Mouse (Mus musculus): ENCODE measurements at regions not wholly inside any gene's neighbourhood (a gene's known extent, or its start where the extent isn't known, plus 50 kb on each side); places are given as distances from the start of the nearest gene placed in this dataset.

GRCm38 (mm10) chr15:51681191-51681590, 2203.5 kb upstream of the Gm7489 start:
- Histone ChIP-seq H3K4me2 (replicated peaks) (no peak overlapping the region), H3K9me3 (ENCODE audit: control insufficient read depth, low read length) (no peaks in the 10 kb centered on the region), H3K36me3 (replicated peaks; ENCODE audit: control insufficient read depth, insufficient read depth) (no peaks in the 10 kb centered on the region), H3K4me1 (replicated peaks; ENCODE audit: control insufficient read depth, insufficient read depth, low read length) (no peaks in the 10 kb centered on the region), H3K27ac (no peak overlapping the region), H3K9ac (no peak overlapping the region), H3K27me3 (ENCODE audit: control insufficient read depth, insufficient read depth, low read length) (no peaks in the 10 kb centered on the region), H3K4me3 (replicated peaks; ENCODE audit: low read length) (no peak overlapping the region)
- DNase-seq (ENCODE audit: low spot score), result no peak
- no peak for ATAC-seq (ENCODE audit: low FRiP score)
- WGBS, result 93% methylated on average over 6 of the region's 6 CpGs

GRCm38 (mm10) chr15:51682331-51682730, 2202.4 kb upstream of the Gm7489 start:
- 82% methylated on average over 5 of the region's 5 CpGs for WGBS
- no peak overlapping the region for H3K4me3 ChIP-seq (replicated peaks; ENCODE audit: low read length)
- H3K27ac ChIP-seq, result no peak overlapping the region
- H3K4me2 ChIP-seq (replicated peaks), result no peak overlapping the region
- no peaks in the 10 kb centered on the region for H3K9me3 ChIP-seq (ENCODE audit: control insufficient read depth, low read length)
- H3K27me3 ChIP-seq (ENCODE audit: control insufficient read depth, insufficient read depth, low read length), result no peaks in the 10 kb centered on the region
- no peaks in the 10 kb centered on the region for H3K36me3 ChIP-seq (replicated peaks; ENCODE audit: control insufficient read depth, insufficient read depth)
- no peaks in the 10 kb centered on the region for H3K4me1 ChIP-seq (replicated peaks; ENCODE audit: control insufficient read depth, insufficient read depth, low read length)
- ATAC-seq (ENCODE audit: low FRiP score) (no peak), DNase-seq (ENCODE audit: low spot score) (no peak)
- no peak overlapping the region for H3K9ac ChIP-seq

GRCm38 (mm10) chr15:51687007-51687540, 2197.6 kb upstream of the Gm7489 start:
- H3K27me3 ChIP-seq (ENCODE audit: control insufficient read depth, insufficient read depth, low read length), result no peaks in the 10 kb centered on the region
- H3K36me3 ChIP-seq (replicated peaks; ENCODE audit: control insufficient read depth, insufficient read depth), result no peaks in the 10 kb centered on the region
- H3K9me3 ChIP-seq (ENCODE audit: control insufficient read depth, low read length), result no peaks in the 10 kb centered on the region
- H3K27ac ChIP-seq, result no peak overlapping the region
- ATAC-seq (ENCODE audit: low FRiP score) (no peak), DNase-seq (ENCODE audit: low spot score) (no peak)
- H3K9ac ChIP-seq, result no peak overlapping the region
- H3K4me2 ChIP-seq (replicated peaks), result no peak overlapping the region
- H3K4me1 ChIP-seq (replicated peaks; ENCODE audit: control insufficient read depth, insufficient read depth, low read length), result no peaks in the 10 kb centered on the region
- H3K4me3 ChIP-seq (replicated peaks; ENCODE audit: low read length), result no peak overlapping the region
- 70% methylated on average over 13 of the region's 13 CpGs for WGBS

GRCm38 (mm10) chr15:51689498-51689897, 2195.2 kb upstream of the Gm7489 start:
- Histone ChIP-seq H3K36me3 (replicated peaks; ENCODE audit: control insufficient read depth, insufficient read depth) (no peaks in the 10 kb centered on the region), H3K27ac (no peak overlapping the region), H3K9me3 (ENCODE audit: control insufficient read depth, low read length) (no peaks in the 10 kb centered on the region), H3K27me3 (ENCODE audit: control insufficient read depth, insufficient read depth, low read length) (no peaks in the 10 kb centered on the region), H3K4me3 (replicated peaks; ENCODE audit: low read length) (no peak overlapping the region), H3K4me1 (replicated peaks; ENCODE audit: control insufficient read depth, insufficient read depth, low read length) (no peaks in the 10 kb centered on the region), H3K9ac (no peak overlapping the region), H3K4me2 (replicated peaks) (no peak overlapping the region)
- no peak for DNase-seq (ENCODE audit: low spot score)
- no peak for ATAC-seq (ENCODE audit: low FRiP score)
- WGBS, result 67% methylated on average over 1 of the region's 1 CpGs

- ATAC-seq (ENCODE audit: low FRiP score) (no peak), DNase-seq (ENCODE audit: low spot score) (no peak)
- no peaks in the 10 kb centered on the region for H3K36me3 ChIP-seq (replicated peaks; ENCODE audit: control insufficient read depth, insufficient read depth)
- no peak overlapping the region for H3K4me3 ChIP-seq (replicated peaks; ENCODE audit: low read length)
- no peaks in the 10 kb centered on the region for H3K27me3 ChIP-seq (ENCODE audit: control insufficient read depth, insufficient read depth, low read length)
- no peak overlapping the region for H3K9ac ChIP-seq
- 93% methylated on average over 4 of the region's 4 CpGs for WGBS
- H3K27ac ChIP-seq, result no peak overlapping the region
- H3K9me3 ChIP-seq (ENCODE audit: control insufficient read depth, low read length), result no peaks in the 10 kb centered on the region
- H3K4me1 ChIP-seq (replicated peaks; ENCODE audit: control insufficient read depth, insufficient read depth, low read length), result no peaks in the 10 kb centered on the region
- H3K4me2 ChIP-seq (replicated peaks), result no peak overlapping the region
These were observed 2192.0 kb upstream of the Gm7489 start for GRCm38 (mm10) chr15:51692671-51693070.

- ATAC-seq (ENCODE audit: low FRiP score), result peak; percentile 51; the same call in 1 of the 2 replicates
- Histone ChIP-seq H3K4me3 (replicated peaks; ENCODE audit: low read length) (no peak overlapping the region), H3K27ac (no peak overlapping the region), H3K9me3 (ENCODE audit: control insufficient read depth, low read length) (no peaks in the 10 kb centered on the region), H3K4me1 (replicated peaks; ENCODE audit: control insufficient read depth, insufficient read depth, low read length) (no peaks in the 10 kb centered on the region), H3K4me2 (replicated peaks) (no peak overlapping the region), H3K36me3 (replicated peaks; ENCODE audit: control insufficient read depth, insufficient read depth) (no peaks in the 10 kb centered on the region), H3K27me3 (ENCODE audit: control insufficient read depth, insufficient read depth, low read length) (no peaks in the 10 kb centered on the region), H3K9ac (no peak overlapping the region)
- peak; percentile 58 for DNase-seq (ENCODE audit: low spot score)
- 55% methylated on average over 11 of the region's 11 CpGs for whole genome bisulfite sequencing
These were observed 2188.2 kb upstream of the Gm7489 start for GRCm38 (mm10) chr15:51696344-51697016.

- no peak for ATAC-seq (ENCODE audit: low FRiP score)
- H3K27ac ChIP-seq, result no peak overlapping the region
- H3K4me2 ChIP-seq (replicated peaks), result no peak overlapping the region
- H3K4me3 ChIP-seq (replicated peaks; ENCODE audit: low read length), result no peak overlapping the region
- DNase-seq (ENCODE audit: low spot score), result no peak
- H3K9me3 ChIP-seq (ENCODE audit: control insufficient read depth, low read length), result no peaks in the 10 kb centered on the region
- H3K4me1 ChIP-seq (replicated peaks; ENCODE audit: control insufficient read depth, insufficient read depth, low read length), result no peaks in the 10 kb centered on the region
- 91% methylated on average over 1 of the region's 1 CpGs for WGBS
- no peak overlapping the region for H3K9ac ChIP-seq
- no peaks in the 10 kb centered on the region for H3K27me3 ChIP-seq (ENCODE audit: control insufficient read depth, insufficient read depth, low read length)
- H3K36me3 ChIP-seq (replicated peaks; ENCODE audit: control insufficient read depth, insufficient read depth), result no peaks in the 10 kb centered on the region
These were observed 2180.5 kb upstream of the Gm7489 start for GRCm38 (mm10) chr15:51704198-51704597.

GRCm38 (mm10) chr15:51709871-51710655, 2174.6 kb upstream of the Gm7489 start:
- no peaks in the 10 kb centered on the region for H3K9me3 ChIP-seq (ENCODE audit: control insufficient read depth, low read length)
- DNase-seq (ENCODE audit: low spot score), result peak; percentile 80
- peak overlapping the region; percentile 35; the same call in 1 of the 2 replicates for H3K9ac ChIP-seq
- WGBS, result 31% methylated on average over 13 of the region's 13 CpGs
- peaks cover 16% of the 10 kb centered on the region for H3K4me1 ChIP-seq (replicated peaks; ENCODE audit: control insufficient read depth, insufficient read depth, low read length)
- no peaks in the 10 kb centered on the region for H3K36me3 ChIP-seq (replicated peaks; ENCODE audit: control insufficient read depth, insufficient read depth)
- no peaks in the 10 kb centered on the region for H3K27me3 ChIP-seq (ENCODE audit: control insufficient read depth, insufficient read depth, low read length)
- peak; percentile 91 for ATAC-seq (ENCODE audit: low FRiP score)
- no peak overlapping the region for H3K4me2 ChIP-seq (replicated peaks)
- H3K4me3 ChIP-seq (replicated peaks; ENCODE audit: low read length), result no peak overlapping the region
- peak overlapping the region; percentile 76 for H3K27ac ChIP-seq

- DNase-seq (ENCODE audit: low spot score), result no peak
- no peaks in the 10 kb centered on the region for H3K9me3 ChIP-seq (ENCODE audit: control insufficient read depth, low read length)
- H3K4me1 ChIP-seq (replicated peaks; ENCODE audit: control insufficient read depth, insufficient read depth, low read length), result no peaks in the 10 kb centered on the region
- H3K9ac ChIP-seq, result no peak overlapping the region
- no peaks in the 10 kb centered on the region for H3K36me3 ChIP-seq (replicated peaks; ENCODE audit: control insufficient read depth, insufficient read depth)
- ATAC-seq (ENCODE audit: low FRiP score), result peak; percentile 65; the same call in 1 of the 2 replicates
- no peaks in the 10 kb centered on the region for H3K27me3 ChIP-seq (ENCODE audit: control insufficient read depth, insufficient read depth, low read length)
- H3K4me3 ChIP-seq (replicated peaks; ENCODE audit: low read length), result no peak overlapping the region
- H3K27ac ChIP-seq, result no peak overlapping the region
- 23% methylated on average over 9 of the region's 9 CpGs for WGBS
- no peak overlapping the region for H3K4me2 ChIP-seq (replicated peaks)
These were observed 2163.8 kb upstream of the Gm7489 start for GRCm38 (mm10) chr15:51720873-51721308.

All from hindbrain, embryonic 14.5 days (tissue).